Mouse (Mus musculus) thymus, postnatal 0 days (tissue): ENCODE data around the gene Wdr27. TPM values are rescaled to one million over a fixed set of nuclear protein-coding genes. Genes with fewer than 3 reads are reported as not detected.

Experiments used
- DNase-seq: peaks from one replicate; pipeline ENCODE4 v3.0.0-alpha.2; 2015; ENCODE audit warnings: low spot score
- polyA plus RNA-seq: library from polyadenylated mRNA; unstranded; fragments of >200 nt; fragmentation: Nextera tagmentation; extraction: Ambion mirVana; gene quantifications from 2 replicates; pipeline ENCODE4 v1.2.1, GENCODE M21; 2015

The Wdr27 gene
- polyA plus RNA-seq, 1 experiment from 2014 or later: 21.3 TPM

- no peak for DNase-seq
These were observed 11.5 kb downstream of the Wdr27 start for GRCm38 (mm10) chr17:14931469-14931868.

- no peak for DNase-seq
These were observed 12.3 kb downstream of the Wdr27 start for GRCm38 (mm10) chr17:14930697-14931096.

DNA sequence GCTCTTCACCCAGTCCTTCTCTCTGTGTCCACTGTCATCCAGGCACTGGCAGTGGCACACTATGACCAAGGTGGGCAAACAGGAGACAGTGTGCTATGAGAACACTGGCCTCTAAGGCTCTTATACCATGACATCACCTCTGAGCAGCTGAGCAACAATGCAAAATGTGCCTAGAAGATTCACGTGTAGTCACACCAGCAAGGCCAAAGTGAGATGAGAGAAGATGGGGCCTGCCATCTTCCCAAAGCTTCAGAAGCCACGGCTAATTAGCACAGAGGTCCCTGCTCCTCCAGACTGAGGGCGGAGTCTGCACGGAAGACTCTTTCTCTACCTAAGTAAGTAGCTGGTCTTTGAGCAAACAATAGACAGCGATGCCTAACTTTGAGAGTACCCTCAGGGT is 14.3 kb downstream of the Wdr27 start:
- no peak for DNase-seq

DNA sequence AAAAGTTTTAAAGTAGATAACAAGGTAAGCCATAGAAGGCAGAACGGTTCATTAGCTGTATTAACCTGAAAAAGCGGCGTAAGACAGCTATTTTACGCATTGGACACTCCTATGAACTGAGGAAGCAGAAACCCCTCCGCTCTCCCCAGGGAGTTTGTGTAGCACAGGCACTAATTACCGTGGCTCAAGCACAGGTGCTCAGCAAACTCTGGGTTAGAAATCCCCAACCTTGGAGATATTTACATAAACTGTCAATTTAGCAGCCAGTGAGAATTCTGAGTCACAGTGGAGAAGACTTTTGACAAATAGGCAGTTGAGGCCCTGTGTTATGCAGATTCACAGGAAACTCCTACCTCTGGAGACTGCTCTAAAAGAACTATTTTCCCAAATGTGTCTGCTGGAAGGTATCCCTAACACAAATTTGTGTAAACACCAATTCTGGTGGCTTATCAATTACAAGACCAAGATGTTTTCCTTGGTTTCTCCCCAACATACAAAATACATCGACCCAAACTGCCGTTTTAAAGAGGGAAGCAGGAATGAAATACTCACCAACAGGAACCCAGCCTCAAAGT is 15.2 kb downstream of the Wdr27 start:
- no peak for DNase-seq

DNA sequence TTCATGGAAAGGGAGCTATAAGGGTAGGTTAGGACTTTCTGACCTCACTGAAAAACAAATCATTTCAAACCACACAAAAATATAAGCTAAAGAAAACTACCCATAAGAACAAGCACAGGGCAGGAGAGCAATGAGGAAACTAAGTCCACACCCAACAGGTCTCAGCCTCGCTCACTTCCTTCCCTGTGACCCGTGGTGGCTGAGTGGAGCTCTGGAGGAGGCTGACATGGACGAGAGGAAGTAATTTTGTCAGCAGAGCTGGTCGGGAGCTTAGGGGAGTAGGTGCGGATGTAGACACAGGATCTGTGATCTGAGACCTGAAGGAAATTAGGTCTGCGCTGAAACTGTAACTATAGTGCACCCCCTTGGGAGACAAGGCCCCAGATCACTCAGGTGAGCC is 21.4 kb downstream of the Wdr27 start:
- peak; percentile 10 for DNase-seq

DNA sequence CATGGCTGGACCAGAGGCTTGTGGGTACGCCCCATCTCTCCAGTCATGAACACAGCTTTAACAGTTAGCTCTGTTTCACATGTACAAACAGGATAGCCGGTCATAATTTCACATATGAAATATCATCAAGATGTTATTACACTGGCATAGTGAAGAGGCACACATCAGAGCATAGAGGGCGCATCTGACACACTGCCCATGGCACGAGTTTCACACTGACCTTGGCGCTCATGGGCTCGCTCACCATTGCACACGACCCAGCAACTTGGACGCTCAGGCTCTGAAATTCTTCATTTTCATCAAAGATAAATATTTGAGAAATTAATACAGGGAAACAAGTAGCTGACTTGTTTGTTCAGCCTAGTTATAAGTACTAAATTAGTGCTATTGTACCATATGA is 25.1 kb downstream of the Wdr27 start:
- no peak for DNase-seq

DNA sequence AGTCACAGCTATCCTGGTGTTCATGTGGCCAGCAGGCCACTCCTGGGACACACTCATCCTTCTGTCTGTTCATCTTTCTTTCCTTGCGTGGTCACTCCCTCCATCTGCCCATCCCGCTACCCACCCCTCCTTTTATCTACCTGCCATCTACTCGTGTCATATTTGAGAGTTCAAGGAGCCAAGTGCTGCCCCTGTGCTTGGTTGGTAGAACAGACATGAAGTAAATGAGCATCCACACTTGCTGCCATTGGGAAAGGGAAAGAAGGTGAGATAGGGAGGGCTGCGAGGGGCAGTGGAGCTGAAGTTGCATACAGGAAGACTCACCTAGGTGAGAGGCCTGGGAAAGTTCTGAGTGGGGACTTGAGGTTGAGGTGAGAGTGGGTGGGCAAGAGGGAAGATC is 28.6 kb downstream of the Wdr27 start:
- no peak for DNase-seq

DNA sequence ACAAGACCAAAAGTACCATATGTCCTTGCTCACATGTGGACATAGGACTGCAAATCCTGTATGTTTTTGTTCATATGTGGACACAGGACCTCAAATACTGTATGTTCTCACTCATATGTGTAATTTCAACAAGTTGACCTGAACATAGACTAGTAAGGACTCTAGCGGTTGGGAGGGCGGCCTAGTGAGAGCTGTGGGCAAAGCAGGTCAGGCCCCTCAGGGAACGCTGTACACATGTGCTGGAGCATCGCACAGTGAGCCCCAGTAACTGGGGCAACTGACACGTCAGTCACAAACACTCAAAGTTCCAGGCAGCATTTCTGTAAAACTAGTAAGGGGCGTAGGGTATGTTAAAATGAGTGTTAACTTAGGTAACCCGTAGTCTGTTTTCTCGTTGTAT is 30.0 kb downstream of the Wdr27 start:
- DNase-seq: peak; percentile 40

DNA sequence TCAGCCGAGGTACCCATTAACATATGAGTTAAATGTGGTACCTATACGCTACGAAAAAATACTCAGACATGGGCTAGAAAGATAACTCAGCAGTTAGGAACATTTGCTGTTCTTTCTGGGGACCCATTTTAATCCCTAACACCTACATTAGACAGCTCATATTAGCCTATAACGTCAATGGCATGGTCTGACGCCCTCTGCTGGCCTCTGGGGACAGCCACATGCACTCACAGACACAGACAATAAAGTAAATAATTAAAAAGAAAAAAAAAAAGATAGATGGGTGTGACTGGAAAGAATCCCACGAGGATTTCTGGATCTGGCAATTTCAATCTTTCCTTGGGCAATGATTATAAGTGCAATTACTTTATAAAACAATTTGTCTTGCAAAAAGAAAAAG is 30.5 kb downstream of the Wdr27 start:
- peak; percentile 38 for DNase-seq

- no peak for DNase-seq
These were observed 32.2 kb downstream of the Wdr27 start for GRCm38 (mm10) chr17:14910771-14911170.

DNA sequence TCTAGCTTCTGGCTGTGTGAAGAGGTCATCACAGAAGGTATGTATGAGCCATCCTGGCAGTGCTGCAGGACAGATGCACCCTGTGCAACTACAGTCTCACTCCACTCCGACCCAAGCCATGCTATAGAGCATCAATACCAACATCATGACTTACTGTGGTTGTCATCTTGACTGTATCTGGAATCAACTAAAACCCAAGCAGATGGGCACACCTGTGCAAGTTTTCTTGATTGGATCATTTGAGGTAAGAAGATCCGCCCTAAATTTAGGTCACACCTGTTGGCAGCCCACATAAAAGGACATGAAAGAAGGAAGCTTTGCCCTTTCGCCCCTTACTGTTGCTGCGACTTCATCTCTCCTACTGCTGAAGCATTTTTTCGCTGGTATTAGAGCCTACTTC is 33.6 kb downstream of the Wdr27 start:
- peak; percentile 84 for DNase-seq

- DNase-seq: peak; percentile 72
These were observed 35.8 kb downstream of the Wdr27 start for GRCm38 (mm10) chr17:14907136-14907535.

GRCm38 (mm10) chr17:14906611-14907010 is 36.3 kb downstream of the Wdr27 start:
- DNase-seq: no peak

- DNase-seq: peak; percentile 87
These were observed 38.2 kb downstream of the Wdr27 start for GRCm38 (mm10) chr17:14904637-14905265.

- DNase-seq: no peak
These were observed 38.8 kb downstream of the Wdr27 start for GRCm38 (mm10) chr17:14904206-14904605.

DNA sequence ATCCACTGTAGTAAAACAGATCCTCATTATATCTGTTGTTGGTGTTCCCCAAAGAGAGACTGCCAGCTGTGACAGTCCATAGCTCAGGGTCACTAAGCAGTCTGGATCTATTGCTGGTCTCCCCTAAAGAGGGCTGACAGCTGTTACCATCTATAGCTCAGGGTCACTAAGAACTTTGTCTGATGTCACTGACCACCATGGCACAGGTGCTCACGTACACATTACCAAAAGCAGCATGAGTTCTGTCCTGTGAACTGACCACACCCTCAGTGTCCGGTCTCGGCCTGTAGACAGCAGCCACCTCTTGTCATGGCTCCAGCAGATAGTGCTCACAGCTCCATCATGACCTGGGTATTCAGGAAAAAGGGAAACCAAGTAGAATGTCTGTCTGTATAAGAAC is 39.7 kb downstream of the Wdr27 start:
- no peak for DNase-seq

- DNase-seq: no peak
These were observed 44.0 kb downstream of the Wdr27 start for GRCm38 (mm10) chr17:14898972-14899371.

GRCm38 (mm10) chr17:14895058-14895457 is 47.9 kb downstream of the Wdr27 start:
- DNase-seq: peak; percentile 52

DNA sequence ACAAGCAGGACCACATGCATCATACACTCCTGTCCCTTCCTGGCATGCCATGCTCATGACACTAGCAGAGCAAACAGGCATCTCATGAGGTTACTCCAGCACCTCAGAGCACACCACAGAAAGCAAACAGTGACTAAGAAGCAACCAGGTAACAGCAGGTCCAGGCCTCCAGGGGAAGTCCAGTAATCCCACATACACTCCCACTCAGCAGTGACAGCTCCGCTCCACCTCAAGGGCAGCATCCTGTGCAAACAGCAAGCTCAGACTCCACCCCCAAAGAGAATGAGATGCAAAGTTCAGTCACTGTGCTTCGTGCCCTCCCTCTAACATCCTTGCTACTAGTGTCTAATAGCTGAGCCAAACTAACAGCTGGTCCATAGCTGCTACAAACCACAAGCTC is 56.0 kb downstream of the Wdr27 start:
- no peak for DNase-seq

GRCm38 (mm10) chr17:14874656-14875204 is 68.2 kb downstream of the Wdr27 start:
- DNase-seq: no peak

DNA sequence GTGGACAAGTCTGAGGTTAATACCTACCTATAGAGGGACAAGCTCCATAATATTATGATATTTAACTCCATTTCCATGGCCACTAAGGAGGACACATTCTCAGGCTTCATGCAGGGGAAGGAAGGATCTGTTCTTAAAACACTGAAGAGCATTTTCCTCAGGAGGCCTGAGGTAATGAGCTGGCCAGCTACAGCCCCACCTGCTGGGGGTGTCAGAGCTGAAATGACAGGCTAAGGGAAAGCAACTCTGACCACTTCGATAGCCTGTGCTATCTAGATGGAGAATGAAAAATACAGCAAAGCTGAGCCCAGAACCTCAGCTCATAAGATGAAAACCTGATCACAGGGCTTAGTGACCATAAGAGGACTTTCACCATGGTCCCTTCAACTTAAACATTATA is 82.7 kb downstream of the Wdr27 start:
- no peak for DNase-seq

DNA sequence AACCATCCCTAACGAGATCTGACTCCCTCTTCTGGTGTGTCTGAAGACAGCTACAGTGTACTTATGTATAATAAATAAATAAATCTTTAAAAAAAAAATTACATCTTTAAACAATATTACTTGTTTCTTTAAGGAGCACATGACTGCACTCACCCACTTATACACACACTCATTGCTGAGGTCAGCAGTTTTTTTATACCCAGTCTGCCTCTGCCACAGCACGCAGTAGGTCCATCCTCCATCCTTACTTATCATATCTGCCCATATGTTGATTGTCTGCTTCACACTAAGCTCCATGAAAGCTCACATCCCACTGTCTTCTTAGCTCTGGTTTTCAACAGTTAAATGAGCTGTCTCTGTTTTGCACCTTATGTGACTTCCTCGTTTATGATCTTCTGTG is 95.2 kb downstream of the Wdr27 start:
- no peak for DNase-seq

DNA sequence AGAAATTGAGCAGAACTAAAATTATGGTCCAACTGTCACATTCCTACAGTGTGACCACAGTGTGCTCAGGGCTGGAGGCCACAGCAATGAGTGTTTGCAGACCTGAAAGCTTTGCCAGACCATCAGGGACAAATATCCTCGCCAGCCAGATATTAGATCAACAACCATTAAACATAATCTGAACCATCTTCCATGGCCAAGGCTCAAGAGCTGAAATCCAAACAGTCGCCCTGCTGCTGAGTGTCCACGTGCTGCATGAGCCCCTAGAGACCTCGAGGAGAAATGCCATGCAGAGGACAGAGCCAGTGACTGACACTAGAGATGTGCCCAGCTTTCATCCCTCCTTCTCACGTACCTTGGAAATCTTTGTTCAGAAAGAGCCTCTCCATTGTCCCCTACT is 96.1 kb downstream of the Wdr27 start:
- no peak for DNase-seq
